Mouse (Mus musculus): ENCODE measurements around the gene Gnpnat1.

DNA sequence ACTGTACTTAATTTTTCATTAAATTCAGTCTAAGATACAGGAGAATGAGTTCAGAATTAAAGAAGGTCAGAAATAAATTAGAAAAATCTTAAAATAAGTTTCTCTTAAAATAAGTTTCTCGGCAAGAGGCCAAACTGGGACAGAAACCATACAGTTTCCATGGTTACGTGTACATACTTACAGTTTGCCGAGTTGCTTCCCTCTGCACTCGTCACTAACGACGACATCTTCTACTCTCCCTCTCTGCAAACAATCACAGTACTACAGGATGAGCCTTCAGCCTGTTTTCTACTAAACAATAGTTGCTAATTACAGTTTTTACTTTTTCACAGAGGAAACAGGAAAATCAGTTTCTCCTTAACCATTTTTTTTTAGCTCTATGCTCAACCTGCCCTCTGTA is 24.0 kb downstream of the Gnpnat1 start:
- no peak for TF ChIP-seq CTCF (IDR thresholded peaks at IDR 0.05; ENCODE audit: low read depth, low read length)
- TF ChIP-seq POLR2A (IDR thresholded peaks at IDR 0.05; ENCODE audit: insufficient read depth, low read length): no peak
- no peak for TF ChIP-seq EP300 (IDR thresholded peaks at IDR 0.05; ENCODE audit: insufficient read depth, low read depth, low read length)

All from ES-Bruce4 (cell line).